In the genomic region with DNA sequence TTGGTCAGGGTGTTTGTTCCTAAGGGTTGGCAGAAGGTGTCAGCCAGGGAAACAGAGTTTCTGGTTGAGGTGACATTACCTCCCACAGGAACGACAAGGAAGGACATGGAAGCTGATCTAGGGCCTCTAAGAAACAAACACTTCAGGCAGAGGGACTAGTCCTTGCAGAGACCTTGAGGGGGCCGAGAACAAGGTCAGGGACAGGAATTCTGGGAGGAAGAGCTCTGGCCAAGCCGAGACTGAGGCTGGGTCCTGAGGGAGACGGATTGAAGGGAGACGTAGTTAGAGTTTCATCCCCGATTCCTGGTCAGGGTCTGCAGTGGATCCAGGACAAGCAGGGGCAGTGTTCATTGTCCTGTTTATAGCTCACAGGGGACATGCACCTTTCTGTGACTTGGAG, we compare ENCODE assay signal across 15 mouse cellular contexts.
A peak's percentile ranks its signal among the peaks of the same experiment; 100 is the strongest.
DNase-seq lines count a peak whose midpoint lies in the region; ATAC-seq and TF ChIP-seq lines count a peak whose summit lies in the region.
"Had no signal": no experiment of that assay in that cellular context is flagged by ENCODE, and none has a peak within 500 bp of the region (broad histone marks: within the 10 kb centered on the region; RNA-seq: fewer than 3 reads in every experiment).

No protein-coding gene starts in this region.

- no peaks in the 10 kb centered on the region for H3K79me2 ChIP-seq in liver, adult 2 months (ENCODE audit: control insufficient read depth, insufficient read depth, low read length)

- TF ChIP-seq POLR2A in liver, adult 2 months (IDR thresholded peaks at IDR 0.05; ENCODE audit: extremely low read depth, insufficient read depth, low read length), result no peak
- TF ChIP-seq POLR2A in small intestine, adult 2 months (IDR thresholded peaks at IDR 0.05; ENCODE audit: low read depth, low read length), result no peak

- H3K27ac ChIP-seq in heart, embryonic 15.5 days, result peak overlapping the region; percentile 40
- 0 out of 2 replicates have a peak overlapping the region, but pooled peaks have one; percentile 4 for H3K27ac ChIP-seq in liver, adult 2 months (replicated peaks; ENCODE audit: insufficient read depth, low read depth, low read length)
- H3K27ac ChIP-seq in liver, embryonic 12.5 days, result no peak overlapping the region
- peak overlapping the region; percentile 75 for H3K27ac ChIP-seq in small intestine, adult 2 months (ENCODE audit: insufficient read depth, low read depth, low read length)
- H3K27ac ChIP-seq: hindbrain, postnatal 0 days; layer of hippocampus, adult 2 months; liver, embryonic 15.5 days had no signal

- peak; percentile 61 for DNase-seq in adrenal gland, postnatal 14 days
- DNase-seq in adrenal gland, postnatal 4 days (ENCODE audit: low spot score in 2 of 2), result no peak
- DNase-seq in heart, postnatal 10 days, result no peak
- DNase-seq in liver, adult 2 months (ENCODE audit: extremely low read depth, low read depth, low spot score), result no peak
- DNase-seq in ovary, postnatal 10 days (ENCODE audit: low spot score), result no peak
- DNase-seq: cerebellum, adult 9-11 months; right cerebral cortex, adult 18-20 months; spleen, adult 18-20 months; thymus, postnatal 14 days had no signal

- no peak for ATAC-seq in heart, embryonic 15.5 days (replicated peaks; ENCODE audit: insufficient number of reproducible peaks, insufficient read depth, low FRiP score, low read depth)
- ATAC-seq in liver, embryonic 12.5 days, result no peak
- ATAC-seq: hindbrain, postnatal 0 days had no signal

- H3K27me3 ChIP-seq in heart, embryonic 15.5 days, result peaks cover 5% of the 10 kb centered on the region; the same call in 1 of the 2 replicates
- no peaks in the 10 kb centered on the region for H3K27me3 ChIP-seq in liver, adult 2 months (ENCODE audit: control insufficient read depth, insufficient read depth, low read length)
- H3K27me3 ChIP-seq in liver, embryonic 12.5 days (replicated peaks), result peaks cover 29% of the 10 kb centered on the region
- H3K27me3 ChIP-seq in small intestine, adult 2 months (ENCODE audit: control insufficient read depth, insufficient read depth, low read length), result no peaks in the 10 kb centered on the region
- H3K27me3 ChIP-seq: liver, embryonic 15.5 days had no signal

- no peaks in the 10 kb centered on the region for H3K9me3 ChIP-seq in heart, embryonic 15.5 days (replicated peaks)
- H3K9me3 ChIP-seq in liver, embryonic 12.5 days (replicated peaks), result no peaks in the 10 kb centered on the region
- H3K9me3 ChIP-seq: liver, embryonic 15.5 days had no signal

- intact Hi-C loops in heart, postnatal 10 days (cut with DNase I), result no loop called here

- H3K4me2 ChIP-seq in heart, embryonic 15.5 days, result no peak overlapping the region
- no peak overlapping the region for H3K4me2 ChIP-seq in liver, embryonic 12.5 days
- H3K4me2 ChIP-seq: liver, embryonic 15.5 days had no signal

- no peaks in the 10 kb centered on the region for H3K36me3 ChIP-seq in heart, embryonic 15.5 days
- H3K36me3 ChIP-seq in liver, adult 2 months (ENCODE audit: control insufficient read depth, insufficient read depth, low read length), result no peaks in the 10 kb centered on the region
- no peaks in the 10 kb centered on the region for H3K36me3 ChIP-seq in liver, embryonic 12.5 days
- no peaks in the 10 kb centered on the region for H3K36me3 ChIP-seq in small intestine, adult 2 months (ENCODE audit: control insufficient read depth, insufficient read depth, low read length)
- H3K36me3 ChIP-seq: liver, embryonic 15.5 days had no signal

- no peak overlapping the region for H3K4me3 ChIP-seq in heart, embryonic 15.5 days
- H3K4me3 ChIP-seq in liver, adult 2 months (ENCODE audit: insufficient read depth, low read depth, low read length), result no peak overlapping the region
- no peak overlapping the region for H3K4me3 ChIP-seq in liver, embryonic 12.5 days
- no peak overlapping the region for H3K4me3 ChIP-seq in small intestine, adult 2 months (ENCODE audit: low read depth, low read length)
- H3K4me3 ChIP-seq: layer of hippocampus, adult 2 months; liver, embryonic 15.5 days had no signal

- 0 out of 2 replicates have a peak overlapping the region, but pooled peaks have one; percentile 9 for H3K9ac ChIP-seq in heart, embryonic 15.5 days
- no peak overlapping the region for H3K9ac ChIP-seq in liver, adult 2 months (ENCODE audit: low read depth, low read length)
- no peak overlapping the region for H3K9ac ChIP-seq in liver, embryonic 12.5 days
- H3K9ac ChIP-seq: liver, embryonic 15.5 days had no signal

- no peak for TF ChIP-seq CTCF in liver, adult 2 months (IDR thresholded peaks at IDR 0.05; ENCODE audit: low read depth, low read length)
- TF ChIP-seq CTCF in small intestine, adult 2 months (IDR thresholded peaks at IDR 0.05; ENCODE audit: extremely low read depth, insufficient read length, insufficient replicate concordance, low read depth, low read length), result no peak

- WGBS in heart, embryonic 15.5 days, result 46% methylated on average over 6 of the region's 6 CpGs
- WGBS in liver, adult 2 months, result 81% methylated on average over 6 of the region's 6 CpGs
- 58% methylated on average over 6 of the region's 6 CpGs for WGBS in liver, embryonic 12.5 days (ENCODE audit: insufficient replicate concordance)
- 78% methylated on average over 6 of the region's 6 CpGs for WGBS in small intestine, adult 2 months

- H3K4me1 ChIP-seq in heart, embryonic 15.5 days (replicated peaks), result peaks cover 62% of the 10 kb centered on the region
- peaks cover 38% of the 10 kb centered on the region for H3K4me1 ChIP-seq in liver, adult 2 months (ENCODE audit: control insufficient read depth, insufficient read depth, low read length)
- H3K4me1 ChIP-seq in liver, embryonic 12.5 days, result peaks cover 30% of the 10 kb centered on the region
- peaks cover 37% of the 10 kb centered on the region for H3K4me1 ChIP-seq in small intestine, adult 2 months (ENCODE audit: control insufficient read depth, insufficient read depth, insufficient read length, low read length)
